Mouse (Mus musculus) MEL (cell line): ENCODE measurements at regions not wholly inside any gene's neighbourhood (a gene's known extent, or its start where the extent isn't known, plus 50 kb on each side); places are given as distances from the start of the nearest gene placed in this dataset.

Experiments used
- DNase-seq: peaks from one replicate; pipeline ENCODE4 v3.0.0; 2011; ENCODE audit warnings: low read depth, low spot score
- H3K27ac ChIP-seq: 2 replicates; pipeline ENCODE4 v1.5.1; 2012; ENCODE audit warnings: low read depth, mild to moderate bottlenecking, control low read depth, low read length, moderate library complexity; ENCODE audit not compliant: control insufficient read depth
- H3K27me3 ChIP-seq, 2 experiments: fragments of 150-350 bp in 1 of 2; sonication (generic) in 1 of 2; 2 replicates each; pipeline ENCODE4 v1.6.1; 2012; ENCODE audit warnings: low read length in 2 of 2, mild to moderate bottlenecking in 2 of 2, improper control_type of control experiment in 1 of 2, moderate library complexity in 1 of 2; ENCODE audit not compliant: insufficient read depth in 2 of 2, control insufficient read depth in 1 of 2
- H3K36me3 ChIP-seq, 2 experiments: 2 replicates each; pipeline ENCODE4 v1.6.1; 2012 to 2014; ENCODE audit warnings: low read length in 2 of 2, improper control_type of control experiment in 1 of 2, inconsistent platforms in 1 of 2, mild to moderate bottlenecking in 1 of 2; ENCODE audit not compliant: insufficient read depth in 2 of 2, control insufficient read depth in 1 of 2
- H3K4me1 ChIP-seq, 2 experiments: fragments of 150-350 bp in 1 of 2; sonication (generic) in 1 of 2; 2 replicates each; pipeline ENCODE4 v1.6.1; 2012; ENCODE audit warnings: low read length in 2 of 2, improper control_type of control experiment in 1 of 2, mild to moderate bottlenecking in 1 of 2; ENCODE audit not compliant: insufficient read depth in 2 of 2, control insufficient read depth in 1 of 2
- H3K4me3 ChIP-seq, 2 experiments: fragments of 150-350 bp in 1 of 2; sonication (generic) in 1 of 2; 2 replicates each; pipeline ENCODE4 v1.5.1; 2012; ENCODE audit warnings: low read depth in 2 of 2, low read length in 2 of 2, mild to moderate bottlenecking in 2 of 2, moderate library complexity in 2 of 2, control low read depth in 1 of 2, improper control_type of control experiment in 1 of 2; ENCODE audit not compliant: control insufficient read depth in 1 of 2, insufficient read depth in 1 of 2
- H3K79me2 ChIP-seq: 2 replicates; pipeline ENCODE4 v1.6.1; 2012; ENCODE audit warnings: mild to moderate bottlenecking, low read length, moderate library complexity; ENCODE audit not compliant: control insufficient read depth, poor library complexity, insufficient read depth
- H3K9ac ChIP-seq: 2 replicates; pipeline ENCODE4 v1.6.1; 2012; ENCODE audit warnings: low read depth, mild to moderate bottlenecking, control low read depth, low read length, moderate library complexity; ENCODE audit not compliant: control insufficient read depth, poor library complexity, severe bottlenecking
- H3K9me3 ChIP-seq: fragments of 150-350 bp; sonication (generic); replicated peaks from 2 replicates; pipeline ENCODE4 v1.6.1; 2012; ENCODE audit warnings: mild to moderate bottlenecking, low read length, improper control_type of control experiment, moderate library complexity; ENCODE audit not compliant: insufficient read depth
- BHLHE40 ChIP-seq: IDR thresholded peaks from 2 replicates; pipeline ENCODE4 v1.6.1; 2012; ENCODE audit warnings: low read depth, mild to moderate bottlenecking, inconsistent platforms, low read length, improper control_type of control experiment, borderline replicate concordance
- CHD1 ChIP-seq: IDR thresholded peaks from 2 replicates; pipeline ENCODE4 v1.6.1; 2012; ENCODE audit warnings: low read depth, mild to moderate bottlenecking, inconsistent platforms, low read length, improper control_type of control experiment
- CTCF ChIP-seq, 3 experiments: IDR thresholded peaks in 2 of 3; conservative IDR thresholded peaks in 1 of 3; 2 replicates each; pipeline ENCODE4 v1.5.1; 2011 to 2012; ENCODE audit warnings: low read length in 3 of 3, low read depth in 2 of 3, mild to moderate bottlenecking in 2 of 3, improper control_type of control experiment in 1 of 3, inconsistent platforms in 1 of 3, mixed read lengths in 1 of 3, moderate library complexity in 1 of 3; ENCODE audit not compliant: control insufficient read depth in 1 of 3, insufficient read depth in 1 of 3, poor library complexity in 1 of 3, severe bottlenecking in 1 of 3
- EP300 ChIP-seq, 2 experiments: IDR thresholded peaks; 2 replicates each; pipeline ENCODE4 v1.6.1; 2011; ENCODE audit warnings: improper control_type of control experiment in 2 of 2, low read length in 2 of 2, low read depth in 1 of 2, mild to moderate bottlenecking in 1 of 2
- ETS1 ChIP-seq: IDR thresholded peaks from 2 replicates; pipeline ENCODE4 v1.6.1; 2012; ENCODE audit warnings: low read depth, mild to moderate bottlenecking, inconsistent platforms, low read length, improper control_type of control experiment, moderate library complexity
- HCFC1 ChIP-seq: IDR thresholded peaks from 2 replicates; pipeline ENCODE4 v1.6.1; 2012; ENCODE audit warnings: low read depth, mild to moderate bottlenecking, inconsistent platforms, low read length, improper control_type of control experiment, moderate library complexity
- KAT2A ChIP-seq: conservative IDR thresholded peaks from 2 replicates; pipeline ENCODE4 v1.6.1; 2012; ENCODE audit warnings: low read depth, low read length, improper control_type of control experiment, inconsistent platforms
- MXI1 ChIP-seq: IDR thresholded peaks from 2 replicates; pipeline ENCODE4 v1.6.1; 2011; ENCODE audit warnings: mild to moderate bottlenecking, low read depth, low read length, improper control_type of control experiment
- MYC ChIP-seq: IDR thresholded peaks from 2 replicates; pipeline ENCODE4 v1.6.1; 2011; ENCODE audit warnings: low read depth, mild to moderate bottlenecking, low read length, improper control_type of control experiment, moderate library complexity
- POLR2AphosphoS5 ChIP-seq: IDR thresholded peaks from 2 replicates; pipeline ENCODE4 v1.6.1; 2012; ENCODE audit warnings: low read depth, borderline replicate concordance, mild to moderate bottlenecking, inconsistent platforms, low read length, moderate library complexity, mixed read lengths
- RCOR1 ChIP-seq: IDR thresholded peaks from 2 replicates; pipeline ENCODE4 v1.6.1; 2012; ENCODE audit warnings: low read depth, mild to moderate bottlenecking, inconsistent platforms, low read length, improper control_type of control experiment
- SIN3A ChIP-seq: IDR thresholded peaks from 2 replicates; pipeline ENCODE4 v1.6.1; 2012; ENCODE audit warnings: low read length, improper control_type of control experiment, inconsistent platforms
- SMC3 ChIP-seq: IDR thresholded peaks from 2 replicates; pipeline ENCODE4 v1.6.1; 2011; ENCODE audit warnings: low read depth, low read length, improper control_type of control experiment
- TBP ChIP-seq: IDR thresholded peaks from 2 replicates; pipeline ENCODE4 v1.8.0; 2011; ENCODE audit warnings: low read depth, low read length, improper control_type of control experiment
- USF1 ChIP-seq: IDR thresholded peaks from 2 replicates; pipeline ENCODE4 v1.6.1; 2014; ENCODE audit warnings: low read depth, mild to moderate bottlenecking, inconsistent platforms, low read length, improper control_type of control experiment, moderate library complexity
- ZC3H11A ChIP-seq: IDR thresholded peaks from 2 replicates; pipeline ENCODE4 v1.6.1; 2012; ENCODE audit warnings: low read depth, mild to moderate bottlenecking, inconsistent platforms, low read length, improper control_type of control experiment
- ZKSCAN1 ChIP-seq: IDR thresholded peaks from 2 replicates; pipeline ENCODE4 v1.6.1; 2012; ENCODE audit warnings: low read depth, mild to moderate bottlenecking, inconsistent platforms, low read length, improper control_type of control experiment, moderate library complexity

DNA sequence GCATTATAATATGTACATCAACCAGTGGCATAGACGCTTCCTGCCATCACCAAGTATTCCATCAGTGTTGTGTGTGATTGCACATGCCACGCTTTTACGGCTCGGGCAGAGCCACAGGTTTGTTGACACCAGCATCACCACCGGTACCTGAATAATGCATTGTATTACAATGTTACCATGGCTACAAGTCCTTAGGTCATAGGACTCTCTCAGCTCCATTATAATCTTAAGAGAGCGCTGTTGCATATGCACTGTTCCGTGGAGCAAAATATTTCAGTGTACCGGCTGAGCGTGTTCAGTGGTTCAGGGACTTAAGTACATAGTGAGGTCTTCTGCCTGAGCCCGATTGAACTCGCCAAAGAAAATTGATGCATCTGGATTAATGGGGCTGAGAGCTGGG lies 303.4 kb upstream of the Id4 start:
- TF ChIP-seq SIN3A, result no peak
- no peak for TF ChIP-seq ZC3H11A
- no peak for TF ChIP-seq ETS1
- no peak for TF ChIP-seq CTCF (IDR thresholded peaks at IDR 0.05 in 2 of 3, conservative IDR thresholded peaks at IDR 0.05 in 1 of 3; ENCODE audit: control insufficient read depth in 1 of 3, insufficient read depth in 1 of 3, low read depth in 2 of 3, low read length in 3 of 3, poor library complexity in 1 of 3, severe bottlenecking in 1 of 3)
- no peak for TF ChIP-seq BHLHE40
- TF ChIP-seq SMC3, result no peak
- no peak for TF ChIP-seq HCFC1

DNA sequence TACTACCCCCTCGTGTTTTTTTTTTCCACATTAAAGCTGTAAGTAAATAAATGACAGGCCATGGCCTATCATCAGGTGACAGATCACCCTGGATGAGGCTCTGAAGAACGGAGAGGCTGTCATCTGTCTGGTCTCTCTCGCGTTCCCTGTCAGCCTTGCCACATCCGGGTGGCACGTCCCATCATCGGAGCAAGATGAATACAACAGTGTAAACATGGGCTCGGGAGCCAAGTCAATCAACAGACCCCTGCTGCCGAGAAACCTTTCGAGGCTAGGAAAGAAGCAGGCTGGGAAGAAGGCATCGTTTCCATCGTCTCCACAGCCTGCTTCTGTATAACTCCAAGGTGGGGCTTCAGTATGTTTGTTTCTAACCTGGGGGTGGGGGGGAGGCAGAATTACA lies 286.8 kb upstream of the Id4 start:
- Histone ChIP-seq H3K9ac (no peak overlapping the region), H3K9me3 (no peaks in the 10 kb centered on the region), H3K27me3 (no peaks in the 10 kb centered on the region), H3K4me1 (no peaks in the 10 kb centered on the region), H3K79me2 (no peaks in the 10 kb centered on the region), H3K27ac (no peak overlapping the region), H3K36me3 (no peaks in the 10 kb centered on the region), H3K4me3 (no peak overlapping the region)
- TF ChIP-seq ZKSCAN1 (no peak), ZC3H11A (no peak), MYC (no peak), POLR2AphosphoS5 (no peak), EP300 (IDR thresholded peaks at IDR 0.05; ENCODE audit: low read depth in 1 of 2, low read length in 2 of 2) (no peak), TBP (no peak), RCOR1 (no peak), USF1 (no peak), CHD1 (no peak), KAT2A (no peak), HCFC1 (no peak), MXI1 (no peak)
- DNase-seq, result no peak

More for the DNA sequence above, 303.4 kb upstream of the Id4 start:
- H3K36me3 ChIP-seq, result no peaks in the 10 kb centered on the region
- no peak for DNase-seq
- no peak overlapping the region for H3K27ac ChIP-seq
- no peaks in the 10 kb centered on the region for H3K27me3 ChIP-seq
- no peak overlapping the region for H3K4me3 ChIP-seq
- H3K9ac ChIP-seq, result no peak overlapping the region
- H3K79me2 ChIP-seq, result no peaks in the 10 kb centered on the region
- no peaks in the 10 kb centered on the region for H3K4me1 ChIP-seq
- no peaks in the 10 kb centered on the region for H3K9me3 ChIP-seq
